In genomic region chr4:34880921-34881650, GRCm38 (mm10) we compare ENCODE assay signal across 8 mouse cellular contexts. TPM values are rescaled to one million over a fixed set of nuclear protein-coding genes. Genes with fewer than 3 reads are reported as not detected.
A peak's percentile ranks its signal among the peaks of the same experiment; 100 is the strongest.
DNase-seq lines count a peak whose midpoint lies in the region; ATAC-seq and TF ChIP-seq lines count a peak whose summit lies in the region.
"Had no signal": no experiment of that assay in that cellular context is flagged by ENCODE, and none has a peak within 500 bp of the region (broad histone marks: within the 10 kb centered on the region; RNA-seq: fewer than 3 reads in every experiment).

No protein-coding gene starts in this region.

- 85% methylated on average over 10 of the region's 10 CpGs for WGBS in forebrain, embryonic 14.5 days
- WGBS in liver, embryonic 15.5 days (ENCODE audit: insufficient replicate concordance) = 73% methylated on average over 10 of the region's 10 CpGs

- H3K9ac ChIP-seq in forebrain, embryonic 14.5 days (ENCODE audit: low read length) = peak overlapping the region; percentile 100
- no peak overlapping the region for H3K9ac ChIP-seq in liver, embryonic 15.5 days

- H3ac ChIP-seq in C2C12 (ENCODE audit: control insufficient read depth, insufficient read length, low read depth) = no peak overlapping the region

- H3K79me2 ChIP-seq in C2C12 (ENCODE audit: control insufficient read depth, insufficient read depth) = peaks cover 76% of the 10 kb centered on the region

- peaks cover 5% of the 10 kb centered on the region for H3K36me3 ChIP-seq in C2C12 (ENCODE audit: control insufficient read depth, insufficient read depth)
- 0 out of 2 replicates have a peak, but pooled peaks cover 8% of the 10 kb centered on the region for H3K36me3 ChIP-seq in forebrain, embryonic 14.5 days (ENCODE audit: control insufficient read depth, insufficient read depth, low read length)
- H3K36me3 ChIP-seq in liver, embryonic 15.5 days (replicated peaks) = peaks cover 5% of the 10 kb centered on the region; the same call in 1 of the 2 replicates

- H3K27me3 ChIP-seq in C2C12 (ENCODE audit: control insufficient read depth, insufficient read depth, insufficient read length) = no peaks in the 10 kb centered on the region
- H3K27me3 ChIP-seq in forebrain, embryonic 14.5 days (replicated peaks; ENCODE audit: control insufficient read depth, insufficient read depth, low read length) = no peaks in the 10 kb centered on the region
- H3K27me3 ChIP-seq in liver, embryonic 15.5 days = no peaks in the 10 kb centered on the region

- no peak for ATAC-seq in forebrain, embryonic 14.5 days
- ATAC-seq in liver, embryonic 15.5 days (ENCODE audit: insufficient read depth) = no peak
- ATAC-seq in cerebellum, adult (ENCODE audit: insufficient number of reproducible peaks, low FRiP score, low TSS enrichment) = no peak

- TF ChIP-seq CTCF in C2C12 (IDR thresholded peaks at IDR 0.05; ENCODE audit: control insufficient read depth, insufficient read depth, insufficient read length) = no peak

- H3K79me3 ChIP-seq in C2C12 (ENCODE audit: low read depth) = peaks cover 60% of the 10 kb centered on the region

- H3K9me3 ChIP-seq in forebrain, embryonic 14.5 days (replicated peaks; ENCODE audit: control insufficient read depth, low read length) = no peaks in the 10 kb centered on the region
- no peaks in the 10 kb centered on the region for H3K9me3 ChIP-seq in liver, embryonic 15.5 days (replicated peaks)

- peak; percentile 50 for DNase-seq in CD4-positive, CD25-positive, alpha-beta regulatory T cell, adult 2 months (ENCODE audit: low read depth, low spot score)
- no peak for DNase-seq in forebrain, embryonic 14.5 days (ENCODE audit: low spot score)
- DNase-seq in cerebellum, postnatal 36 days = no peak
- no peak for DNase-seq in cerebellum, adult 8-10 months
- DNase-seq: lung, adult 2 months had no signal

- peaks cover 14% of the 10 kb centered on the region for H3K4me1 ChIP-seq in forebrain, embryonic 14.5 days (ENCODE audit: control insufficient read depth, insufficient read depth, low read length)
- peaks cover 35% of the 10 kb centered on the region for H3K4me1 ChIP-seq in liver, embryonic 15.5 days (replicated peaks)

- H3K4me3 ChIP-seq in C2C12 (ENCODE audit: insufficient read depth, poor library complexity, severe bottlenecking) = peak overlapping the region; percentile 66
- peak overlapping the region; percentile 96 for H3K4me3 ChIP-seq in forebrain, embryonic 14.5 days (ENCODE audit: low read depth, low read length)
- H3K4me3 ChIP-seq in liver, embryonic 15.5 days (replicated peaks) = peak overlapping the region; percentile 94

- peak overlapping the region; percentile 54 for H3K4me2 ChIP-seq in forebrain, embryonic 14.5 days (ENCODE audit: low read length)
- peak overlapping the region; percentile 96 for H3K4me2 ChIP-seq in liver, embryonic 15.5 days

- no peak overlapping the region for H3K27ac ChIP-seq in forebrain, embryonic 14.5 days (ENCODE audit: low read depth, low read length)
- H3K27ac ChIP-seq in liver, embryonic 15.5 days (replicated peaks) = no peak overlapping the region

TF ChIP-seq in C2C12, 6 proteins besides CTCF, POLR2A, EP300 and RAD21:
- TF ChIP-seq USF1 (IDR thresholded peaks at IDR 0.05; ENCODE audit: low read depth) (no peak), MAX (IDR thresholded peaks at IDR 0.05) (no peak), MYOD1 (IDR thresholded peaks at IDR 0.05; ENCODE audit: control insufficient read depth, insufficient read length, low read depth) (no peak), CEBPB (IDR thresholded peaks at IDR 0.05; ENCODE audit: low read depth) (no peak), FOSL1 (IDR thresholded peaks at IDR 0.05; ENCODE audit: insufficient read depth, low read length, poor library complexity, severe bottlenecking) (no peak), MYOG (IDR thresholded peaks at IDR 0.05; ENCODE audit: control insufficient read depth, extremely low read depth, insufficient read length) (no peak)
TF ChIP-seq in C2C12: peak in this region for 0.

RNA-seq across cellular contexts. Expression of gene Zfp292, which starts 1.7 kb away (rescaled TPM):
- 1.7 TPM for polyA plus RNA-seq in C2C12 (2012; fragmentation: generic; extraction: Trizol)
- polyA plus RNA-seq in forebrain, embryonic 14.5 days (2014; fragmentation: Nextera tagmentation; extraction: Ambion mirVana) = 38.8 and 41.6 TPM in 2 replicates
- polyA plus RNA-seq in liver, embryonic 15.5 days (2015; fragmentation: Nextera tagmentation; extraction: Ambion mirVana) = 3.8 and 4.3 TPM in 2 replicates

RNA-seq across cellular contexts. Expression of gene Cga, which starts 12.5 kb away (rescaled TPM):
- not detected for polyA plus RNA-seq in C2C12 (2012; fragmentation: generic; extraction: Trizol)
- 0.36 TPM in 1 of 2 replicates, not detected in the other for polyA plus RNA-seq in forebrain, embryonic 14.5 days (2014; fragmentation: Nextera tagmentation; extraction: Ambion mirVana)
- 0.23 and 0.26 TPM in 2 replicates for polyA plus RNA-seq in liver, embryonic 15.5 days (2015; fragmentation: Nextera tagmentation; extraction: Ambion mirVana)
- polyA plus RNA-seq: lung, adult 2 months had no signal
